Mouse (Mus musculus): ENCODE results near the gene Pck2. TPM values are rescaled to one million over a fixed set of nuclear protein-coding genes. Genes with fewer than 3 reads are reported as not detected.

The Pck2 gene
- polyA plus RNA-seq, 1 experiment from 2014 or later, result 36.8 TPM

- Histone ChIP-seq H3K4me2 (ENCODE audit: low read depth, low read length) (no peak overlapping the region), H3K36me3 (ENCODE audit: control insufficient read depth, insufficient read depth) (no peaks in the 10 kb centered on the region)
Observed at GRCm38 (mm10) chr14:55507801-55508200, 32.3 kb upstream of the Pck2 start.

GRCm38 (mm10) chr14:55509540-55509939 is 30.5 kb upstream of the Pck2 start:
- Histone ChIP-seq H3K4me3 (ENCODE audit: low read length) (no peak overlapping the region), H3K9me3 (replicated peaks; ENCODE audit: control insufficient read depth, low read length) (no peaks in the 10 kb centered on the region), H3K27me3 (ENCODE audit: control insufficient read depth, insufficient read depth, low read length) (peaks cover 20% of the 10 kb centered on the region), H3K36me3 (ENCODE audit: control insufficient read depth, insufficient read depth) (no peaks in the 10 kb centered on the region), H3K4me2 (ENCODE audit: low read depth, low read length) (no peak overlapping the region), H3K9ac (ENCODE audit: low read length) (no peak overlapping the region), H3K4me1 (ENCODE audit: control insufficient read depth, insufficient read depth, low read length) (peaks cover 6% of the 10 kb centered on the region), H3K27ac (ENCODE audit: low read length) (no peak overlapping the region)
- no peak for ATAC-seq (replicated peaks; ENCODE audit: extremely low read depth, insufficient read depth, low FRiP score)
- WGBS, result 83% methylated on average over 10 of the region's 10 CpGs

More at GRCm38 (mm10) chr14:55507801-55508200, 32.3 kb upstream of the Pck2 start:
- H3K4me3 ChIP-seq (ENCODE audit: low read length), result no peak overlapping the region
- no peak overlapping the region for H3K9ac ChIP-seq (ENCODE audit: low read length)
- H3K9me3 ChIP-seq (replicated peaks; ENCODE audit: control insufficient read depth, low read length), result no peaks in the 10 kb centered on the region
- peaks cover 6% of the 10 kb centered on the region for H3K4me1 ChIP-seq (ENCODE audit: control insufficient read depth, insufficient read depth, low read length)
- WGBS, result 39% methylated on average over 7 of the region's 7 CpGs
- H3K27ac ChIP-seq (ENCODE audit: low read length), result no peak overlapping the region
- peaks cover 20% of the 10 kb centered on the region for H3K27me3 ChIP-seq (ENCODE audit: control insufficient read depth, insufficient read depth, low read length)
- no peak for ATAC-seq (replicated peaks; ENCODE audit: extremely low read depth, insufficient read depth, low FRiP score)

GRCm38 (mm10) chr14:55510125-55510731 is 29.8 kb upstream of the Pck2 start, which contains the start of gene Cpne6:
TSS of gene Cpne6 (plus strand) at chr14:55510445.
- Histone ChIP-seq H3K27ac (ENCODE audit: low read length) (no peak within 1 kb of the TSS), H3K9ac (ENCODE audit: low read length) (no peak within 1 kb of the TSS), H3K27me3 (ENCODE audit: control insufficient read depth, insufficient read depth, low read length) (peaks cover 20% of the 10 kb centered on the region), H3K4me1 (ENCODE audit: control insufficient read depth, insufficient read depth, low read length) (peaks cover 6% of the 10 kb centered on the region), H3K9me3 (replicated peaks; ENCODE audit: control insufficient read depth, low read length) (no peaks in the 10 kb centered on the region), H3K36me3 (ENCODE audit: control insufficient read depth, insufficient read depth) (no peaks in the 10 kb centered on the region), H3K4me3 (ENCODE audit: low read length) (no peak within 1 kb of the TSS), H3K4me2 (ENCODE audit: low read depth, low read length) (peak within 1 kb of the TSS; percentile 1; the same call in 1 of the 2 replicates)
- 54% methylated on average over 22 of the region's 22 CpGs for WGBS
- ATAC-seq (replicated peaks; ENCODE audit: extremely low read depth, insufficient read depth, low FRiP score), result no peak

GRCm38 (mm10) chr14:55511037-55511436 is 29.0 kb upstream of the Pck2 start:
- no peak overlapping the region for H3K4me3 ChIP-seq (ENCODE audit: low read length)
- H3K27ac ChIP-seq (ENCODE audit: low read length), result no peak overlapping the region
- H3K9me3 ChIP-seq (replicated peaks; ENCODE audit: control insufficient read depth, low read length), result no peaks in the 10 kb centered on the region
- H3K4me2 ChIP-seq (ENCODE audit: low read depth, low read length), result peak overlapping the region; percentile 1; the same call in 1 of the 2 replicates
- peaks cover 23% of the 10 kb centered on the region for H3K27me3 ChIP-seq (ENCODE audit: control insufficient read depth, insufficient read depth, low read length)
- no peaks in the 10 kb centered on the region for H3K36me3 ChIP-seq (ENCODE audit: control insufficient read depth, insufficient read depth)
- ATAC-seq (replicated peaks; ENCODE audit: extremely low read depth, insufficient read depth, low FRiP score), result no peak
- H3K9ac ChIP-seq (ENCODE audit: low read length), result no peak overlapping the region
- peaks cover 6% of the 10 kb centered on the region for H3K4me1 ChIP-seq (ENCODE audit: control insufficient read depth, insufficient read depth, low read length)
- WGBS, result 45% methylated on average over 7 of the region's 7 CpGs

- WGBS, result 36% methylated on average over 10 of the region's 10 CpGs
Observed at GRCm38 (mm10) chr14:55513927-55514326, 26.1 kb upstream of the Pck2 start.

GRCm38 (mm10) chr14:55515846-55516245 is 24.2 kb upstream of the Pck2 start:
- ATAC-seq (replicated peaks; ENCODE audit: extremely low read depth, insufficient read depth, low FRiP score), result no peak
- H3K36me3 ChIP-seq (ENCODE audit: control insufficient read depth, insufficient read depth), result no peaks in the 10 kb centered on the region
- 75% methylated on average over 4 of the region's 4 CpGs for WGBS
- H3K4me1 ChIP-seq (ENCODE audit: control insufficient read depth, insufficient read depth, low read length), result peaks cover 7% of the 10 kb centered on the region
- H3K9me3 ChIP-seq (replicated peaks; ENCODE audit: control insufficient read depth, low read length), result no peaks in the 10 kb centered on the region
- H3K27ac ChIP-seq (ENCODE audit: low read length), result no peak overlapping the region
- no peak overlapping the region for H3K9ac ChIP-seq (ENCODE audit: low read length)
- no peak overlapping the region for H3K4me3 ChIP-seq (ENCODE audit: low read length)
- peaks cover 44% of the 10 kb centered on the region for H3K27me3 ChIP-seq (ENCODE audit: control insufficient read depth, insufficient read depth, low read length)
- no peak overlapping the region for H3K4me2 ChIP-seq (ENCODE audit: low read depth, low read length)

More at GRCm38 (mm10) chr14:55513927-55514326, 26.1 kb upstream of the Pck2 start:
- Histone ChIP-seq H3K4me1 (ENCODE audit: control insufficient read depth, insufficient read depth, low read length) (peaks cover 6% of the 10 kb centered on the region), H3K4me3 (ENCODE audit: low read length) (no peak overlapping the region), H3K9ac (ENCODE audit: low read length) (no peak overlapping the region), H3K27me3 (ENCODE audit: control insufficient read depth, insufficient read depth, low read length) (peaks cover 33% of the 10 kb centered on the region), H3K36me3 (ENCODE audit: control insufficient read depth, insufficient read depth) (no peaks in the 10 kb centered on the region), H3K27ac (ENCODE audit: low read length) (no peak overlapping the region), H3K4me2 (ENCODE audit: low read depth, low read length) (no peak overlapping the region), H3K9me3 (replicated peaks; ENCODE audit: control insufficient read depth, low read length) (no peaks in the 10 kb centered on the region)
- no peak for ATAC-seq (replicated peaks; ENCODE audit: extremely low read depth, insufficient read depth, low FRiP score)

GRCm38 (mm10) chr14:55518897-55519296 is 21.2 kb upstream of the Pck2 start:
- Histone ChIP-seq H3K4me3 (ENCODE audit: low read length) (no peak overlapping the region), H3K4me1 (ENCODE audit: control insufficient read depth, insufficient read depth, low read length) (peaks cover 8% of the 10 kb centered on the region; the same call in 1 of the 2 replicates), H3K27ac (ENCODE audit: low read length) (no peak overlapping the region), H3K4me2 (ENCODE audit: low read depth, low read length) (no peak overlapping the region), H3K27me3 (ENCODE audit: control insufficient read depth, insufficient read depth, low read length) (peaks cover 55% of the 10 kb centered on the region), H3K9ac (ENCODE audit: low read length) (no peak overlapping the region), H3K36me3 (ENCODE audit: control insufficient read depth, insufficient read depth) (no peaks in the 10 kb centered on the region), H3K9me3 (replicated peaks; ENCODE audit: control insufficient read depth, low read length) (no peaks in the 10 kb centered on the region)
- WGBS, result 57% methylated on average over 2 of the region's 2 CpGs
- no peak for ATAC-seq (replicated peaks; ENCODE audit: extremely low read depth, insufficient read depth, low FRiP score)

GRCm38 (mm10) chr14:55519604-55520003 is 20.5 kb upstream of the Pck2 start:
- Histone ChIP-seq H3K9me3 (replicated peaks; ENCODE audit: control insufficient read depth, low read length) (no peaks in the 10 kb centered on the region), H3K9ac (ENCODE audit: low read length) (no peak overlapping the region), H3K27me3 (ENCODE audit: control insufficient read depth, insufficient read depth, low read length) (peaks cover 55% of the 10 kb centered on the region), H3K4me3 (ENCODE audit: low read length) (no peak overlapping the region), H3K4me1 (ENCODE audit: control insufficient read depth, insufficient read depth, low read length) (peaks cover 8% of the 10 kb centered on the region; the same call in 1 of the 2 replicates), H3K36me3 (ENCODE audit: control insufficient read depth, insufficient read depth) (no peaks in the 10 kb centered on the region), H3K27ac (ENCODE audit: low read length) (no peak overlapping the region), H3K4me2 (ENCODE audit: low read depth, low read length) (no peak overlapping the region)
- ATAC-seq (replicated peaks; ENCODE audit: extremely low read depth, insufficient read depth, low FRiP score), result no peak
- 63% methylated on average over 4 of the region's 4 CpGs for WGBS

GRCm38 (mm10) chr14:55520451-55521361 is 19.4 kb upstream of the Pck2 start:
- no peaks in the 10 kb centered on the region for H3K36me3 ChIP-seq (ENCODE audit: control insufficient read depth, insufficient read depth)
- H3K9me3 ChIP-seq (replicated peaks; ENCODE audit: control insufficient read depth, low read length), result no peaks in the 10 kb centered on the region
- H3K4me1 ChIP-seq (ENCODE audit: control insufficient read depth, insufficient read depth, low read length), result peaks cover 9% of the 10 kb centered on the region; the same call in 1 of the 2 replicates
- peak; percentile 39; the same call in 1 of the 2 replicates for ATAC-seq (replicated peaks; ENCODE audit: extremely low read depth, insufficient read depth, low FRiP score)
- H3K4me2 ChIP-seq (ENCODE audit: low read depth, low read length), result peak overlapping the region; percentile 90
- H3K27me3 ChIP-seq (ENCODE audit: control insufficient read depth, insufficient read depth, low read length), result peaks cover 58% of the 10 kb centered on the region
- WGBS, result under 1% methylated on average over 61 of the region's 61 CpGs
- no peak overlapping the region for H3K27ac ChIP-seq (ENCODE audit: low read length)
- peak overlapping the region; percentile 58 for H3K4me3 ChIP-seq (ENCODE audit: low read length)
- peak overlapping the region; percentile 70 for H3K9ac ChIP-seq (ENCODE audit: low read length)

All from heart, embryonic 16.5 days (tissue).